Mouse (Mus musculus): ENCODE data around the gene Catip. TPM values are rescaled to one million over a fixed set of nuclear protein-coding genes. Genes with fewer than 3 reads are reported as not detected.

Catip gene
- total and polyA plus RNA-seq, 3 experiments = 0.27 TPM; not detected in 2

DNA sequence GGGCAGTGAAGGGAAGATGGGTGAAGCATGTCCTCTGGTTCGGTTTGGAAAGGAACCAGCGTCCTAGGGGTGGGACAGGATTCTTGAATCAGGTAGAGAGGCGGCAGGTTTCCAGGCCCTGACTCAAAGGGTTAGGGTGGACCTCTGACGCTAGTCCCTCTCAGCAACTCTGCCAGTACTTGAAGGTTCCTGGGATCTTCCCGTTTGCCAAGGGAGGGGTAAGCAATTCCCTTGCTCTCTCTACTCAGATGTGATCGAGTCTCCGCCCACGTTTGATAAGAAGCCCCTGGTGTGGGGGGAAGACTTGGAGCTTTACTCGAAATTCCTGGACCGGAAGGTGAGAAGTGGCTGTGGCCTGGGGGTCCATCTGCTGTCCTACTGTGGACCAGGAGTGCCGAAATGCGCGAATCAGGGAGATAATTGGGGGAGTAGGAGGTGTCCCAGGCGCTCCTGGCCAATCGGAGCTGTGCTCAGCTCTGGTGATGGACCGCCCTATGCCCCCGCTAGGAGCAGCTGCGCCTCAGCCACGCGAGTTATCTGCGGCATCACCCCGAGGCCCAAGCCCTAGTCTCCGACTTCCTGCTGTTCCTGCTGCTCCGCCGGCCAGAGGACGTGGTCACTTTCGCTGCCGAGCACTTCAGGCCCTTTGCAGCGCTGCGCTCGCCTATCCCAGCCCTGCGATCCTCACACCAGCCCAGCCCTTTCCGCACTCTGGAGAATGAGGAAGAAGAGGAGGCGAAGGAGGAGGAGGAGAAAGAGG is 6.2 kb downstream of the Catip start:
- no peak for TF ChIP-seq GATA1 (IDR thresholded peaks at IDR 0.05; ENCODE audit: borderline replicate concordance, low read length)
- no peak for TF ChIP-seq GATA2 (IDR thresholded peaks at IDR 0.05; ENCODE audit: borderline replicate concordance, low read depth, low read length)
- TF ChIP-seq TAL1 (conservative IDR thresholded peaks at IDR 0.05; ENCODE audit: low read depth, low read length) = no peak
- TF ChIP-seq POLR2AphosphoS5 (IDR thresholded peaks at IDR 0.05; ENCODE audit: insufficient replicate concordance, low read depth, low read length) = no peak
- no peak for TF ChIP-seq CTCF (IDR thresholded peaks at IDR 0.05; ENCODE audit: low read depth, low read length)
- Histone ChIP-seq H3K4me3 (ENCODE audit: low read depth, low read length) (no peak overlapping the region), H3K4me1 (ENCODE audit: insufficient read depth, low read depth, low read length) (peaks cover 6% of the 10 kb centered on the region), H3K9me3 (replicated peaks) (no peaks in the 10 kb centered on the region), H3K27me3 (ENCODE audit: insufficient read depth, low read length) (peaks cover 39% of the 10 kb centered on the region), H3K36me3 (replicated peaks) (no peaks in the 10 kb centered on the region)
- ATAC-seq (ENCODE audit: extremely low read depth, insufficient number of reproducible peaks, low FRiP score, poor library complexity, severe bottlenecking) (no peak), DNase-seq (ENCODE audit: low spot score) (no peak)

DNA sequence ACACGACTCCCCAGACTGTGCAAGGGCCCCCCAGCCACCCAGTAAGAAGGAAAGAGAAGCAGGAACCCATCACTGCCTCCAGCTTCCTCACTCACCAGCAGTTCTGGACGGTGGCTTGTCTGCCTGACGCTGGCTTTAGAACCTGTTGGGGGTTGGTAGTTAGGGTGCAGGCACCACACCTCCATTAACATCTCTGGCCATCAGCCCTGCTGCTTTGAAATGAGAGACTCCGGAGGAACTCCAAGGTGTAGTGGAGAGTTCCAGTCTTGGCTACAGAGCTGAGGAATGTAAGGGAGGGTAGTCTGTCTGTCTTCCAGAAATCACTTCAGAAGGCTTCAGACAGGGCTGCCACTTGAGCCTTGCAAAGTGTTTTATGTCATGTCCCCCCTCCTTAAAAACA is 8.1 kb downstream of the Catip start:
- no peak for ATAC-seq (ENCODE audit: extremely low read depth, insufficient number of reproducible peaks, low FRiP score, poor library complexity, severe bottlenecking)
- no peaks in the 10 kb centered on the region for H3K9me3 ChIP-seq (replicated peaks)
- H3K4me1 ChIP-seq (ENCODE audit: insufficient read depth, low read depth, low read length) = peaks cover 4% of the 10 kb centered on the region
- H3K4me3 ChIP-seq (ENCODE audit: low read depth, low read length) = no peak overlapping the region
- H3K36me3 ChIP-seq (replicated peaks) = no peaks in the 10 kb centered on the region
- TF ChIP-seq GATA1 (IDR thresholded peaks at IDR 0.05; ENCODE audit: borderline replicate concordance, low read length) (no peak), GATA2 (IDR thresholded peaks at IDR 0.05; ENCODE audit: borderline replicate concordance, low read depth, low read length) (no peak), CTCF (IDR thresholded peaks at IDR 0.05; ENCODE audit: low read depth, low read length) (no peak), TAL1 (conservative IDR thresholded peaks at IDR 0.05; ENCODE audit: low read depth, low read length) (no peak), POLR2AphosphoS5 (IDR thresholded peaks at IDR 0.05; ENCODE audit: insufficient replicate concordance, low read depth, low read length) (no peak)
- peaks cover 31% of the 10 kb centered on the region for H3K27me3 ChIP-seq (ENCODE audit: insufficient read depth, low read length)
- DNase-seq (ENCODE audit: low spot score) = no peak

- peaks cover 9% of the 10 kb centered on the region for H3K4me1 ChIP-seq (ENCODE audit: insufficient read depth, low read depth, low read length)
- no peak overlapping the region for H3K4me3 ChIP-seq (ENCODE audit: low read depth, low read length)
- no peaks in the 10 kb centered on the region for H3K36me3 ChIP-seq (replicated peaks)
- TF ChIP-seq GATA1 (IDR thresholded peaks at IDR 0.05; ENCODE audit: borderline replicate concordance, low read length) (no peak), TAL1 (conservative IDR thresholded peaks at IDR 0.05; ENCODE audit: low read depth, low read length) (no peak), POLR2AphosphoS5 (IDR thresholded peaks at IDR 0.05; ENCODE audit: insufficient replicate concordance, low read depth, low read length) (no peak), GATA2 (IDR thresholded peaks at IDR 0.05; ENCODE audit: borderline replicate concordance, low read depth, low read length) (no peak), CTCF (IDR thresholded peaks at IDR 0.05; ENCODE audit: low read depth, low read length) (no peak)
- peaks cover 42% of the 10 kb centered on the region for H3K27me3 ChIP-seq (ENCODE audit: insufficient read depth, low read length)
- no peaks in the 10 kb centered on the region for H3K9me3 ChIP-seq (replicated peaks)
- DNase-seq (ENCODE audit: low spot score) (no peak), ATAC-seq (ENCODE audit: extremely low read depth, insufficient number of reproducible peaks, low FRiP score, poor library complexity, severe bottlenecking) (no peak)
These were observed 11.5 kb downstream of the Catip start for GRCm38 (mm10) chr1:74373372-74373771.

GRCm38 (mm10) chr1:74374980-74375379 is 13.1 kb downstream of the Catip start, which contains the start of gene Slc11a1:
Gene Slc11a1, plus strand, starts transcription at chr1:74375195.
- DNase-seq (ENCODE audit: low spot score) (no peak), ATAC-seq (ENCODE audit: extremely low read depth, insufficient number of reproducible peaks, low FRiP score, poor library complexity, severe bottlenecking) (no peak)
- no peaks in the 10 kb centered on the region for H3K9me3 ChIP-seq (replicated peaks)
- TF ChIP-seq GATA2 (IDR thresholded peaks at IDR 0.05; ENCODE audit: borderline replicate concordance, low read depth, low read length) = no peak
- TF ChIP-seq CTCF (IDR thresholded peaks at IDR 0.05; ENCODE audit: low read depth, low read length) = no peak
- TF ChIP-seq TAL1 (conservative IDR thresholded peaks at IDR 0.05; ENCODE audit: low read depth, low read length) = no peak
- no peak for TF ChIP-seq POLR2AphosphoS5 (IDR thresholded peaks at IDR 0.05; ENCODE audit: insufficient replicate concordance, low read depth, low read length)
- no peak for TF ChIP-seq GATA1 (IDR thresholded peaks at IDR 0.05; ENCODE audit: borderline replicate concordance, low read length)
- no peaks in the 10 kb centered on the region for H3K36me3 ChIP-seq (replicated peaks)
- H3K4me3 ChIP-seq (ENCODE audit: low read depth, low read length) = no peak within 1 kb of the TSS
- peaks cover 41% of the 10 kb centered on the region for H3K27me3 ChIP-seq (ENCODE audit: insufficient read depth, low read length)
- H3K4me1 ChIP-seq (ENCODE audit: insufficient read depth, low read depth, low read length) = peaks cover 19% of the 10 kb centered on the region

- Histone ChIP-seq H3K36me3 (replicated peaks) (no peaks in the 10 kb centered on the region), H3K4me3 (ENCODE audit: low read depth, low read length) (no peak overlapping the region), H3K27me3 (ENCODE audit: insufficient read depth, low read length) (peaks cover 39% of the 10 kb centered on the region), H3K9me3 (replicated peaks) (no peaks in the 10 kb centered on the region), H3K4me1 (ENCODE audit: insufficient read depth, low read depth, low read length) (peaks cover 20% of the 10 kb centered on the region)
- no peak for ATAC-seq (ENCODE audit: extremely low read depth, insufficient number of reproducible peaks, low FRiP score, poor library complexity, severe bottlenecking)
- TF ChIP-seq TAL1 (conservative IDR thresholded peaks at IDR 0.05; ENCODE audit: low read depth, low read length) = no peak
- no peak for TF ChIP-seq GATA2 (IDR thresholded peaks at IDR 0.05; ENCODE audit: borderline replicate concordance, low read depth, low read length)
- no peak for TF ChIP-seq CTCF (IDR thresholded peaks at IDR 0.05; ENCODE audit: low read depth, low read length)
- TF ChIP-seq GATA1 (IDR thresholded peaks at IDR 0.05; ENCODE audit: borderline replicate concordance, low read length) = no peak
- no peak for TF ChIP-seq POLR2AphosphoS5 (IDR thresholded peaks at IDR 0.05; ENCODE audit: insufficient replicate concordance, low read depth, low read length)
- DNase-seq (ENCODE audit: low spot score) = no peak
These were observed 13.7 kb downstream of the Catip start for GRCm38 (mm10) chr1:74375561-74375960.

DNA sequence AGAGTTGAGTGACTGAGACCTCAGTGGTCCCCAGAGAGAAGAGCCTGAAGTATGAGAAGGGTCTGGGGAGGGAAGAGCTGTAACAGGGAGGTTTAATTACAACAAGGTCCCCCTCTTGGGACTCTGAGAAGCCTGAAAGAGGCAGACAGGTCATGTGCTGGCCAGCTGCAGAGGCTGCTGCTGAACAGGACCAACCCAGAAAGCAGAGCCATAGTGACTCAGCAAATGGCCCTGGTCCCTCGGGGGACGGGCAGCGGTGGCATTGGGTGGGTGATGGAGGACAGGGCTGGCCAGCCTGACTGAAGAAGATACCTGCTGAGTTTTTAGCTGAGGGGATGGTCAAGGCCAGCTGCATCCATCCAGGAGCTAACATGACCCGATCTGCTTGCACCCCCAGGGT is 14.5 kb downstream of the Catip start:
- peaks cover 46% of the 10 kb centered on the region for H3K27me3 ChIP-seq (ENCODE audit: insufficient read depth, low read length)
- DNase-seq (ENCODE audit: low spot score) = no peak
- no peaks in the 10 kb centered on the region for H3K9me3 ChIP-seq (replicated peaks)
- ATAC-seq (ENCODE audit: extremely low read depth, insufficient number of reproducible peaks, low FRiP score, poor library complexity, severe bottlenecking) = peak; percentile 8
- peaks cover 25% of the 10 kb centered on the region for H3K4me1 ChIP-seq (ENCODE audit: insufficient read depth, low read depth, low read length)
- no peaks in the 10 kb centered on the region for H3K36me3 ChIP-seq (replicated peaks)
- no peak overlapping the region for H3K4me3 ChIP-seq (ENCODE audit: low read depth, low read length)
- no peak for TF ChIP-seq TAL1 (conservative IDR thresholded peaks at IDR 0.05; ENCODE audit: low read depth, low read length)

All from G1E (cell line).